Mouse (Mus musculus) kidney, postnatal 25 days (tissue): ENCODE data around the gene Prap1.
"Not testable (repeated sequence)": the region's sequence is repeated elsewhere in the genome, so short reads cannot be mapped to it uniquely, and the experiment has no call there.

ENCODE experiments used
- DNase-seq, 2 experiments: peaks; one replicate each; pipeline ENCODE4 v3.0.0; 2021; ENCODE audit warnings: mixed read lengths in 2 of 2

Prap1 gene

DNA sequence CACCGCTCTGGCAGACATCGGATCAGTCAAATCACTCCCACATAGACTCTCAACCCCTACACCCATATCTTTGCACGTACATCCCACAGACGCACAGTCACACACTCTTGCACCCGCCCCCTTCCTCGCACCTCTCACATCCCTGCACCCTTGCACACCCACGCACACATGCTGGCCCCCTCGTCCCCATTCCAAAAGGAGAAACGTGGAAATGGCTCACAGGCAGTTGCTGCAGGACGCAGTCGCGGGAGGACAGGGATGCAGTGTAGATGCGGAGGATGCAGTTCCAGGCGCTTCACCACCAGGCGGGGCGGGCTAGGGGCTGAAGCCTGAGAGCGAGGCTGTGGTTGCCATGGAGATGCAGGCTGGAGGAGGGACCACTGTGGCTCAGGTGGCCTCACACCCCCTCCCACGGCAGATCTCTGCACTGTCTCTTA lies 10.9 kb upstream of the Prap1 start, which contains the start of gene Caly:
Caly (minus strand) TSS at position 307 of the 437 bp plus-strand sequence.
- DNase-seq: no peak

DNA sequence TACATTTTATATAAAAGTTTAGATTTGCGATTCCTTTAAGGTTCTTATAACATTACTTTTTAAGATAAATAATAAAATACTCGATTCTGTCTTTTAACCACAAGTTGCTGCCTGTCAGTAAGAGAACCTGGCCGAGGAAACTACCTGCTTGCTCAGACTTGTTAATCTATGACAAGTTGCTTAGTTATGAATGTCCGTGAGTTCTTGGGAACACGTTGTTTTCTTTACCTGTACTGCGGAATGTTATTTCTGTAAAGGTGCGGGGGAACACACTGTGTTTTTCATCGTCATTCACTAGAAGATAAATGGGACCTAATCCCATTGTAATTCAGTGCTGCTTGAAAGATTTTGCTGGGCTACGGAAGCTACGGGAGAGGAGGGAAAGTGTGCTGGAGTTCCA lies 2.6 kb upstream of the Prap1 start:
- no peak for DNase-seq

DNA sequence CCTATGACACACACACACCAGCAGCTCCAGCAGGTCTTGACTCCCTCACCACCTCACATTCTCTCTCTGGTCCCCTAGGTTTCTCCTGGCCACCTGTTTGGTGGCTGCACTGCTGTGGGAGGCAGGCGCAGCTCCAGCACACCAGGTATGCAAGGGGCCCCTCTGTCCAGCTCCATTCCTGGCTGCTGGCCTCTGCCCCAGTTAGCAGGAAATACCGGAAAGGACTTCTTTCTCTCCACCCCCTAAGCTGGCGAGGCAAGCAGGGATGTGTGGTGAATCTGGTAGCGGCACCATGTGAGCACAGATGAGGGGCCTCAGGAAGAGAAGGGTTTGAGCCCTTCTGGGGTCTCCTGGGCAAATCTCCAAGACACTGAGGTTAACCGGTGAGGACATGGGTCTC lies 1.8 kb downstream of the Prap1 start:
- peak; percentile 21 to 65 for DNase-seq

DNA sequence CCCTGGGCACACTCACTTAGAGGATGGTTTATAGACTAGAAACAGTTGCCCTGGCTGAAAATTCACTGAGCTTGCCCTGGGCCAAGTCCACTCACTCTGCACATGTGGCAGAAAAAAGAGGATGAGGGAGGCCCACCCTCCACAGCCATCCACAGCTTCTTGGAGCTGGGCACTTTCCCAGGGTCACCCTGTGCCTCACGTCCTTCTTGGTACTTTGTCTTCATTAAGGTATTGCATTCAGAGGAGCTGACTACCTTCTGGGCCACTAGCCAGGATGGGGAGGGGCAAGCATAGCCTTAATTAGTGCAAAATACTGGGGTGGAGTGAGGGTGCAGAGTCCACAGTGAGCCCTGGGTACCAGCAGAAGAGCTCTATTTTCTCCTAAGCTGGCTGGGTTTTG lies 2.4 kb downstream of the Prap1 start:
- peak; percentile 90 to 94 for DNase-seq

DNA sequence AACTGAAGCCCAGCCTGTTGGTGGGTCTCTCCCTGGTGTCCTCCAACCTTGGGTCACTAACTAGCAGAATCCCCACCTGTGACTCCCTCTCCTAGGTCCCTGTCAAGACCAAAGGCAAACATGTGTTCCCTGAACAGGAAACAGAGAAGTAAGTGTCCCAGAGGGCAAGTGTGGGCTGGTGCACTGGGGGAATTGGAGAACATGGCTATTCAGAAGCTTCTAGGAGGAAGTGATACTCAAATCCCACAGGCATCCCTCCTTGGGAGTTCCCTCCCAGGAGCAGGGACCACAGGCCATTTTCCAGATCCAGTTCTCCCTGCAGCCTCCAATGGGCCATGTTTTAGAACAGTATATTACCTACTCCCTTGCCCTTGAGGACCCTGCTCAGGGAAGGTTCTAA lies 2.9 kb downstream of the Prap1 start:
- peak in 1 of 2 experiments; percentile 27 for DNase-seq

DNA sequence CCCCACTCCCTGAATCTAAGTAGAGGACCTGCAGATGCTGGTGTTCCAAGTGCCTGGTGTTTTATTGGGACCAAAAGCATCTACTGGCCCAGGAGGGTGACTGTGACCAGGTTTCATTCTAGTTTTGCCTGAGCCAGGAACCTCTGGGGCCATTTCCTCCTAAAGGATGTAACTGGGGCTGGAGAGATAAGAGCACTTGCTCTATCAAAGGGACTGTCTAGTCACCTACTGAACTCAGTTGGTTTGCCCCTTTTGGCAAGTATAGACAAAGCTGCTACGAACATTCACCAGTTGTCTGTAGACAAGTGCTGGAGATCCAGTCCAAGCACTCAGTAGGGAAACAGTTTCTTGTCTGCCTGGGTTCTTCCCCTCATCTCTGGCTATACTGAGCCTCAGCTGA lies 5.3 kb downstream of the Prap1 start:
- no peak for DNase-seq

DNA sequence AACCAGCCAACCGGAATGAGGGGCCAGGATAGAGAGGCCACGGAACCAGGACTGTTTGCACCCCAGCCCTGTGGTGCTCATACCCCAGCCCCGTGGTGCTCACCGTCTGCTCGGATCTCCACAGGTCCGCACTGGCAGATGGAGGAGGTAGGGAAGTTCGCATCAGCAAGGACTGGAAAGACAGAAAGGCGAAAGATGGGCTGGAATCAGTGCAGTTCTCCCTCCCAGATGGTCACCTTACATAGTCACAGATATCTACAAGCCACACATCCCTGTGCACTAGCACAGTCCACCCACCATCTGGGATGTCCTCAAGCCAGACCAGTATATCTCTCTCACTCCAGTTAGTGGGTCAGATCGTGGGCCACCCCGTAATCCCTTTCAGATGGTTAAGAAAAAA lies 8.3 kb downstream of the Prap1 start:
- peak in 1 of 2 experiments; percentile 38 for DNase-seq

DNA sequence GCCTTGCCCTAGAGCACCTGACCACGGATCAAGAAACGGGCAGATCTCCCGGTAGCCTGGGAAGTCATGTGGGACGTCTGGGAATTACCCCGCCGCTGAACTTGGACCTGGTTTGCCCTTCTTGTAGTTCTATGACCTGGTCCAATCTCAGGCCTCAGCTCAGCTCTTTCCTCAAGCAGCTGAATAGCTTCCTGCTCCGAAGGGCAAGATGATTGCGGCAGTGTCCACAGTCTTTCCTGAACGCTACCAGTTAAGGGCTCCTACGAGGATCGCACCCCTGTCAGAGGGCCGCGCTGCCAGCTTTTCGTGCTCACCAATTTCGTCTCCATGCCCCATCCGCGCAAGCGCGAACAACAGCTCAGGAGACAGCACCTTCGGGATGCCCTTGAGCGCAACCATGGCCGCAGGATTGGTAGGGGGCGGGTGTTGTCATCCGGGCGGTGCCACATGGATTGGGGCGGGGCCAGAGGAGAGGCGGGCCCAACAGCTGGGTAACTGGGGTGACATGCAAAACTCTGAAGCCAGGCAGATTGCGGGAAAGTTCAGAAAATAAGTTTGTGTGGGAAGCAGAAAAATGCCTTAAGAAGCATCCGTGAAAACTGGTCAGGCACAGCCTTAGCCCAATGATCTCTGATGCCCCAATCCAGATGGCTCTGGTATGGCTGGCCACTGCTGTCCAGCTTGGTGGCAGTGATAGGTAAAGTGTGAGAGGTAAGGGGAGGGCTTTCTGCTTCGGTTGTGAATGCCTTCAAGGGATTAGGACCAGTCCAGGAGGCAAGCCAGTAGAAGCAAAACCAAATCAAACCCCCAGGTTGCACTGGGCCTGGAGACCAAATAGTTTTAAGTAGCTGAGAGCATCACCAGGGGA lies 9.0 kb downstream of the Prap1 start, which contains the start of gene Fuom:
Fuom (minus strand) TSS at position 449 of the 868 bp plus-strand sequence.
- peak; percentile 92 to 96 for DNase-seq

DNA sequence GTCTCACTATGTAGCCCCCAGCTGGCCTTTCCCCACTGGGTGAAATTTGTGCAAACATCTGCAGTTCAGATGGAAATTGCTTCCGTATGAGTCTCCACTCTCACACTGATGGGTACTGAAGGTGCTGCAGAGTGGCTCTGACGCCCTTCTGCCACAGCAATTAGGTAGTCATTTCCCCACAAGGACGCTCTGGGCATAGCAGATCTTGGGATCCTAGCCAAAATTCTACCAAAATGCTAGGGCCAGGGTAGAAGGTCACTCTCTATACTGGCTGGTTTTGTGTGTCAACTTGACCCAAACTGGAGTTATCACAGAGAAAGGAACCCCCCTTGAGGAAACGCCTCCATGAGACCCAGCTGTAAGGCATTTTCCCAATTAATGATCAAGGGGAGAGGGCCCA lies 10.8 kb downstream of the Prap1 start:
- peak in 1 of 2 experiments; percentile 32 for DNase-seq

DNA sequence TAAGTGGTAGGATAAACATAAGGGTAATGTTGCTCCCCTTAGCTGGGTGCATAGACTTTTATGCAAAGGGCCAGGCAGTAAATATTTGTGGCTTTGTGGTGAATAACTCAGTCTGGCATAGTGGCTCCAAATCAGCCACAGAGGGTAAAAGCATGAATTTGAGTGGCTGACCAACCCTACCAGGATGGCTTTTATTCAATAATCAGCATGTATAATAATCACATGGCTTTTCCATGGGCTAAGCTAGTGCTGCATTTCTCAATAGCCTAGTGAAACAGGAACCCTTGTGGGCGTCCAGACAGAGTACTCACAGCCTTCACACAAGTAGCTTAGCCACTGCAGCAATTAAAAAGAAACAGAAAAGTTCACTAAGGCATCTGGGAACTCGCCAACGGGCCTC lies 18.7 kb downstream of the Prap1 start:
- DNase-seq: no peak

DNA sequence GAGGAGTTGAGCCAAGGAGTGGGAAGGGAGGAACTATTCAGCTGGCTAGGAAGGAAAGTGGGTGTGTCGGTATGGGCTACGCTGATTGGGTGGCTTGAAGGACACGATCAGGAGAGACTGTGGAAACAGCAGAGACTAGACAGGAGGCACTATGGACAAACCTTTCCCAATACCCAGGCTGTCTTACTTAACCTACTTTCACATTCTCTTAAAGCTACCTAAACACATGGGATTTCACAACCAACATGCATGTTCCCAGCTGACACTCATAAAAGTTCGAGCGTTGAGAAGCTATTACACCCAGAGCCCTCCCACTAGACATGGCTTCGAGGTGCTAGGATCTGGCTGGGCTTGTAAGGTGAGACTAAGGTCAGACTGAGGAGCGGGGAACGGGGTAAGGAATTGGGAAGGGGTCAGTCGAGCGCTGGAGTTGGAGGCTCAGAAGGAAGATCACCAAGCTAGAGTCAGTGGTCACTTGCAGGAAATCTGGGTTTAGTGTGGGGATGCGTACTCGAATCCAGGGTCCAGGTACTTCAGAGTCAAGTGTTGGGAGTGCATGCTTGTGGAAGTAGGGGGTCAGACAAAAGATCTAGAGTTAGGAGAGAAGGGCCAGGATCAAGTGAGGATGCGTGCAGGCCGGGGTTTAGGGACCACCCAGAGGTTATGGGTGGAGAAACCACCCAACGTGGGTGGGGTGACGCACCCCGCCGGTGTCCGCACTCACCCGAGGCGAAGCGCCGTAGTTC lies 22.6 kb downstream of the Prap1 start, which contains the start of gene Paox:
Paox (plus strand) TSS at position 217 of the 746 bp plus-strand sequence.
- DNase-seq: peak; percentile 75 to 87

DNA sequence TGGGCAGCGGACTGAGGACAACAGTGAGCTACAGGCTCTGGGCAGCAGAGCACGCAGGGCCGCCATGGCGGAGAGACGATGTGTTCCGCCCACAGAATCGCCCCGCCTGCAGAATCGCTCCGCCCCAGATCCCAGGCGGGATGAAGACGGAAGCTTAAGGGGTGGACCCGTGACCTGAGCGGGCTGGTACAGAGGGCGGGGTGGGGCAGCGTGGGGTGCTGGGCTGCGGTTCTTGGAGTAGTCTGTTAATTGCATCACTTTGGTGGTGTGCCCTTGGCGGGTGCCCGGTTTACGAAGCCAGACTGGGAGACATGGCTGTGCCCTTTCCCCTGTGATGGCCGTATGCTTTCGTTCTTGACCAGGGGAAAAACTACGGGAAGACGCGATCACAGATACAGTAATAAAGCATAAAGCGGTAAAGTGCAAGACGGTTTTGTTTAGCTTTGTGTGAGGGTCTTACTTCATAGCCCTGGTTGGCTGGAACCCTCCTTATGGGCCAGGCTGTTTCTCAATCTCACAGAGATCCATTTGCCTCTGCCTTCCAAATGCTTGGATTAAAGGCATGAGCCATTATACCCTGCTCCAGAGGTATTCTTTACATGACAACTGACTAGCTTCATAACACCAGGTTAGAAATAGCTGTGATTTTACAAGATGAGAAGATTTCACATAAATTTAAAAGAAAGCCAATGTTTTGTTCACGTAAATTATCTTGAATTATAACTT lies 23.3 kb downstream of the Prap1 start, which contains the start of gene Echs1:
Echs1 (minus strand) TSS at position 148 of the 726 bp plus-strand sequence.
- DNase-seq: peak; percentile 94 to 98

DNA sequence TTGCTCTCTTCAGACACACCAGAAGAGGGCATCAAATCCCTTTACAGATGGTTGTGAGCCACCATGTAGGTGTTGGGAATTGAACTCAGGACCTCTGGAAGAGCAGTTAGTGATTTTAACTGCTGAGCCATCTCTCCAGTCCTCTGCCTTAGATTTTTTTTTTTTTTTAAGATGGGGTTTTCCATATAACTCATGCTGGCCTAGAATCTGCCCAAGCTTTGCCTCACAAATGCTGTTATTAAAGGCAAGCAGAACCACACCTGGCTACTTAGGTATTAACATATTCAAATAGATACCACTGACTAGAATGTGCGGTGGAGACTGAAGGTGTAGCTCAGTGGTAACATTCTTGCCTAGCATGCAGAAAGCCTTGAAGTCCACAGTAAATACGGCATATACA lies 27.3 kb downstream of the Prap1 start:
- DNase-seq: no peak

DNA sequence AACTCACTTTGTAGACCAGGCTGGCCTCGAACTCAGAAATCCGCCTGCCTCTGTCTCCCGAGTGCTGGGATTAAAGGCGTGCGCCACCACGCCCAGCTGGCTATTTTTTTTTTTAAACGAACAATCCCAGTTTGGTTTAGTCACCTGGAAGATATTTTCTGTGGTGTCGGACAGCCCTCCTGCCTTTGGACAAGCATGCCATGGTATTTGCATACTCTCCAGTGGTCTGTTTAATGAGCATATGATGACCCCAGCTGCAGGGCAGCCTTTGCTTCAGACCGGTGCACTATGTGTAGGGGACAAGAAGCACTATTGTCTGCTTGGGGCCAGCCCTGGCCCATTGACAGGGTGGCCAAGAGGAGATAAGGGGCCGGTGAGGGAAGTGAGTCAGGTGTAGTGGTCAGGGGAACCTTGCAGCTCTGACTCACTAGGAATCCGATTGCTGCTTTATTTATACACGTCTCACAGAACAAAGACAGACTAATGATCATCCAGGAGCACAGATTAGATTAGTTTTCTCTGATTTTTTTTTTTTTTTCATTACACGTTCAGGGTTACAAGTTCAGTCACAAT lies 28.2 kb downstream of the Prap1 start:
- no peak for DNase-seq

DNA sequence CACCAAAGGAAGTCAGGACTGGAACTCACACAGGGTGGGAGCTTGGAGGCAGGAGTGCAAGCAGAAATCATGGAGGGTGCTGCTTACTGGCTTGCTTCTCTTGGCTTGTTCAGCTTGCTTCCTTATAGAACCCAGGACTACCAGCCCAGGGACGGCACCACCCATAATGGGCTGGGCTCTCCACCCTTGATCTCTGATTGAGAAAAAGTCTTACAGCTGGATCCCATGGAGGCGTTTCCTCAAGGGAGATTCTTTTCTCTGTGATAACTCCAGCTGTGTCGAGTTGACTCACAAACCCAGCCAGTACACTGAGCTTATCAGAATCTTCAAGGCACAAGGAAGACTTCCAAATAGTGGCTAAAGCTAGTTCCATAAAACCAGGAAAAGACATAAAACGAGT lies 29.6 kb downstream of the Prap1 start:
- DNase-seq: no peak

DNA sequence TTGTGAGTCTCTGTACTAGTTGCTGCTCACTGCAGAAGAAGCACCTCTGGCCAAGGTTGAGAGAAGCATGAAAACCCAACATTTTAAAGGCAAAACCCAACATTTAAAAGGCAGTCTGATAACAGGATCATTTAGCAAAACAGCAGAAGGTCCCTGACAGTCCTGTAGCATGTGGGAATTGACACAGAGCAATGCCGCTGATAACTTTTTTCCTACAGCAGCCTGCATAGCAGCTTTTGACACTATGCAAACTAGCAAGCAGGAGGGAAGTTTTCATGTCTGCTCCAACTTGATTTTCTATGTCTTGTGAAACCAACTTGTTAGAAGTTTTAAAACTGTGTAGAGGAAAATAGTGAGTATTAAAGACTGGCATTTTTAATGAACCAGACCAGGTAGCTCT lies 31.2 kb downstream of the Prap1 start:
- DNase-seq: no peak

DNA sequence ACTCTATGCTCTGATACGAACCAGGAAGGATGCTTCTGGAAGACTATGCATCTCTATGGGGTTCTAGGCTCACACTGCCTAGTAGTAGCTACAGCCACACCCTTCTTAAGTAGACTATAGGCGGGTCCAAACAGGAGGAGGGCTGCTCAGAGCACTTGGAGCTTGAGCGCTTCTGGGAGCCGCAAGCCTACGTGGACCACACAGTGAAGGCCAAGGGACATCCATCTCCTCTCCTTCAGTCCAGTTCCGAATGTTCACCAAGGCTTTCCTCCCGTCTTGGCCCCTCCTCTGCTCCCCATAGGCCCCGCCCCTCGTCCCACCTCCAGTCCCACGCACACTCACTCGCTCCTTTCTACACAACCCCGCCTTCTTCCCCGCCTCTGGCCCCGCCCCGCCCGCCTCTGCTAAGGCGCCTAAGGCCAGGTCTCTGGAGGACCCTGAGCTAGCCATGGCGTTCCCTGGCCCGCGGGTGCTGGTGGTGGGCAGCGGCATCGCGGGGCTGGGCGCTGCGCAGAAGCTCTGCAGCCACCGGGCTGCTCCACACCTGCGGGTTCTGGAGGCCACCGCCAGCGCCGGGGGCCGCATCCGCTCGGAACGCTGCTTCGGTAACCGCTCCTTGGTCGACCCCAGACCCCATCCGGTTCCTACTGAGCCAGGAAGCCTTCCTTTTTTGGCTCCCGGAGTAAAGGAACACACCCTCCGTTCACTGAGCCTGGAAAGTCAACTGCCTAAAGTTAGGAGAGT lies 32.3 kb downstream of the Prap1 start:
- DNase-seq: peak; percentile 98

DNA sequence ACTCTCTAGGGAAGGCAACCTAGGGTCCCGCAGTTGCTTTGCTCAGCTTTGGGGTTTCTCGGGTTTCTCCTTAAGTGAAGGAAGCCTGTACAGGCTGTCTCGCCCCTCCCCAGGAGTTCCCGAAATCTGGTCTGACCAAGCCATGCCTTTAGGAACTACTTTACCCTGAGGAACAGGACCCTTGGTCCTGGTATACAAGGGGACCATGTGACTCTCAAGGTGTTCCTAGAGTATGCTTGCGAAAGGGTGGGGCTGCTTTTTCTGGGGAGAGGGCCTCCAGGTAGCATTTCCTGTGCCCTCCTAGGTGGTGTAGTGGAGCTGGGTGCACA lies 32.8 kb downstream of the Prap1 start:
- no peak for DNase-seq

DNA sequence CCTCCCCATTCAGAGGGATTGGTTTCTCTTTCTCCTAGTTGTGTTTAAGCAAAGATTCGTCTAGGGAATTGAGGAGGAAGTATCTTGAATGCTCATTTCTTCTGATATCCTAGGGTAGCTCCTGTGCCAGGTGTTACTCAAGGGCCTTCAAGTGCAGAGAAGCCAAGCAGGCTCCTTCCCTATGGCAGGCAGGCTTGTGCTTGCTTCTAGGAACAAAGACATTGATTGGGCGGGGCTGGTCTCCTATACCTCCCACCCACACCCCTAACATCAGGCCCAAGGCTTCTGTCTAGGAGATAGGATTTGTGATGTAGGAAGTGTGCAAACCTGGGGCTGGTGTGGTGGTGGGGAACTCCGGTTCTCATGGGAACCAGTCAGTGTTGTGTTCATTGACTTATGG lies 33.7 kb downstream of the Prap1 start:
- DNase-seq: no peak

DNA sequence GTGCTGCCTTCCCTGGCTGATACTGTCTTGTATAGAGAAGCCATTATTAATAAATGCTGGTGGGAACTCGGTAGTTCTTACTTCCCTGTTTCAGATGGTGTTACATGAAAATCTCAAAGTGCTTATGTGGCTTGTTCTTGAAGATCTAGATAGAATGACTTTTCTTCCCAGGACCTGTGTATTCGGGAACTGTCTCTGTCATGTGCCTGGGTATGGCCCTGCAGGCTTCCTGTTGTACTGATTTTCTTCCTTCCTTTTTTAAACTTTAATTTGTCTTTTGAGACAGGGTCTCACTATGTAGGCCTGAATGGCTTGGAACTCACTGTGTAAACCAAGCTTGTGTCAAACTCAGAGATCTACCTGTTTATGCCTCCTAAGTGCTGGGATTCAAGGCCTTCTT lies 34.7 kb downstream of the Prap1 start:
- DNase-seq: no peak

DNA sequence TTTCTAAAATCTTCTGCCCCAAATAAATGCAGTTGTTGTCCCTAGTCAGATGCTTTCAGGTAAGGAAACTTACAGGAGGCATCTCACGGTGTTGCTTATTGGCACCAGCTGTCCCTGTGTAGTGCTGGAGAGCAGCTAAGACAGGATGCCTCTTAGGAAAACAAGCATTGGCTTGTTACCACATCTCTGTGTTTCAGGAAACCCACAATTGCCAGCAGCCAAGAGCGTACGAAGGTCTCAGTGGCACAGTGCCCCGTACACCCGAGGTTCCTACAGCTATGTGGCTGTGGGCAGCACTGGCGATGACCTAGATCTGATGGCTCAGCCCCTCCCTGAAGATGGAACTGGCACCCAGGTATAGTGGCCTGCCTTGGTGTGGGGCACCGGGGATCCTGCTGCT lies 39.0 kb downstream of the Prap1 start:
- DNase-seq: peak in 1 of 2 experiments; percentile 8

DNA sequence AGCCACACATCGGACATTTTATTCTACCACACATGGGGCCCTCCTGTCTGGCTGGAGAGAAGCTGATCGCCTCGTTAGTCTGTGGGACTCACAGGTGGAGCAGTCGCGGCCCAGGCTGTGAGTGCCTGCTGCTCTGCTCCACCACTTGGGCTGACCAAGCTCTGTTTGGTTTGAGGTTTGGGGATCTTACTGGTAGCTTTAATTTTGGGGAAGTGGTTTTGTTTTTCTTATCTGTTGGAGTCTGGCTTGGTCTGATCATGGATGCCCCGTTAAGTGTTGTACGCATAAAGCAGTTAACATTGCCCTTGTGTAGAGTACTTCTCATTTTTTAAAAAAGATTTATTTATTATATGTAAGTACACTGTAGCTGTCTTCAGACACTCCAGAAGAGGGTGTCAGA lies 40.8 kb downstream of the Prap1 start:
- DNase-seq: not testable (repeated sequence)
